Mouse (Mus musculus) C2C12 (cell line): ENCODE data around the gene Gjc1. TPM values are rescaled to one million over a fixed set of nuclear protein-coding genes. Genes with fewer than 3 reads are reported as not detected.

Experiments
- H3K27me3 ChIP-seq: one replicate; pipeline ENCODE4 v1.6.1; 2011; ENCODE audit not compliant: control insufficient read depth, insufficient read depth, insufficient read length
- H3K36me3 ChIP-seq: one replicate; pipeline ENCODE4 v1.6.1; 2011; ENCODE audit not compliant: control insufficient read depth, insufficient read depth
- H3K4me3 ChIP-seq: one replicate; pipeline ENCODE4 v1.5.1; 2011; ENCODE audit warnings: mild to moderate bottlenecking, control low read depth; ENCODE audit not compliant: poor library complexity, insufficient read depth, severe bottlenecking
- H3K79me2 ChIP-seq: one replicate; pipeline ENCODE4 v1.6.1; 2011; ENCODE audit not compliant: control insufficient read depth, insufficient read depth
- H3K79me3 ChIP-seq: one replicate; pipeline ENCODE4 v1.6.1; 2011; ENCODE audit warnings: low read depth, control low read depth
- H3ac ChIP-seq: one replicate; pipeline ENCODE3; 2011; ENCODE audit warnings: low read depth; ENCODE audit not compliant: control insufficient read depth, insufficient read length
- CEBPB ChIP-seq: IDR thresholded peaks from one replicate; pipeline ENCODE4 v1.6.1; 2011; ENCODE audit warnings: low read depth, mild to moderate bottlenecking, control low read depth, moderate library complexity
- CTCF ChIP-seq: IDR thresholded peaks from one replicate; pipeline ENCODE4 v1.5.1; 2011; ENCODE audit not compliant: control insufficient read depth, insufficient read depth, insufficient read length
- FOSL1 ChIP-seq: IDR thresholded peaks from one replicate; pipeline ENCODE4 v1.8.0; 2011; ENCODE audit warnings: mild to moderate bottlenecking, low read length; ENCODE audit not compliant: poor library complexity, insufficient read depth, severe bottlenecking
- MAX ChIP-seq: IDR thresholded peaks from one replicate; pipeline ENCODE4 v1.6.1; 2011; ENCODE audit warnings: mild to moderate bottlenecking, control low read depth
- MYOD1 ChIP-seq: IDR thresholded peaks from one replicate; pipeline ENCODE4 v1.6.1; 2011; ENCODE audit warnings: low read depth; ENCODE audit not compliant: control insufficient read depth, insufficient read length
- MYOG ChIP-seq: IDR thresholded peaks from one replicate; pipeline ENCODE4 v1.6.1; 2011; ENCODE audit not compliant: control insufficient read depth, insufficient read length; ENCODE audit errors: extremely low read depth
- USF1 ChIP-seq: IDR thresholded peaks from one replicate; pipeline ENCODE4 v1.6.1; 2011; ENCODE audit warnings: low read depth, mild to moderate bottlenecking, control low read depth, moderate library complexity
- polyA plus RNA-seq: library from polyadenylated mRNA; unstranded; fragments of >200 nt; fragmentation: generic; extraction: Trizol; gene quantifications from one replicate; pipeline ENCODE4 v1.2.1, GENCODE M21; 2012; ENCODE audit warnings: missing spikeins

Gene Gjc1
- polyA plus RNA-seq, 1 experiment = 20.7 TPM

GRCm38 (mm10) chr11:102810721-102811485, 8.6 kb downstream of the Gjc1 start:
- no peak overlapping the region for H3ac ChIP-seq
- H3K4me3 ChIP-seq = no peak overlapping the region
- peaks cover 81% of the 10 kb centered on the region for H3K79me3 ChIP-seq
- peaks cover 99% of the 10 kb centered on the region for H3K79me2 ChIP-seq
- no peaks in the 10 kb centered on the region for H3K27me3 ChIP-seq
- peaks cover 11% of the 10 kb centered on the region for H3K36me3 ChIP-seq
- peak; percentile 79 for TF ChIP-seq FOSL1
- no peak for TF ChIP-seq MYOD1

DNA sequence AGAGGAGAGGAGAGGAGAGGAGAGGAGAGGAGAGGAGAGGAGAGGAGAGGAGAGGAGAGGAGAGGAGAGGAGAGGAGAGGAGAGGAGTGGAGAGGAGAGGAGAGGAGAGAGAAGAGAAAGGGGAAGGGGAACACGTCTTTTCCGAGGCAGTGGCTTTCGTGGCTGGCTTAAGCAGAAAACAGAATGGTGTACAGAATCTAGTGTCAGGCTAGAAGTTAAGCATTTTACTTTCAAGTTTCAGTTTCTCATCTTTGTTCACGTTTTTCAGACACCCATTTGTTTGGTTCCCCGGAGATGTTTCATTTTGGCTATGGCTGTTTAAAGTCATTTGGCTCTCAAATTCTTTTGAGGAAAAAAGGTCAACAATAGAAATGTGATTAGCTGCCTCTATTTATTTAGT, 11.3 kb downstream of the Gjc1 start:
- Histone ChIP-seq H3K27me3 (no peaks in the 10 kb centered on the region), H3K79me3 (peaks cover 72% of the 10 kb centered on the region), H3K4me3 (no peak overlapping the region), H3ac (no peak overlapping the region), H3K36me3 (peaks cover 16% of the 10 kb centered on the region), H3K79me2 (peaks cover 99% of the 10 kb centered on the region)
- TF ChIP-seq CTCF = no peak
- TF ChIP-seq FOSL1 = no peak
- TF ChIP-seq USF1 = no peak
- no peak for TF ChIP-seq CEBPB
- TF ChIP-seq MYOG = no peak

GRCm38 (mm10) chr11:102803453-102803852, 16.0 kb downstream of the Gjc1 start:
- H3K79me3 ChIP-seq = peaks cover 39% of the 10 kb centered on the region
- H3K79me2 ChIP-seq = peaks cover 61% of the 10 kb centered on the region
- H3K4me3 ChIP-seq = no peak overlapping the region
- no peak overlapping the region for H3ac ChIP-seq
- H3K27me3 ChIP-seq = no peaks in the 10 kb centered on the region
- peaks cover 40% of the 10 kb centered on the region for H3K36me3 ChIP-seq
- no peak for TF ChIP-seq FOSL1
- no peak for TF ChIP-seq CTCF
- TF ChIP-seq CEBPB = no peak
- TF ChIP-seq MYOD1 = no peak
- no peak for TF ChIP-seq MYOG
- TF ChIP-seq USF1 = no peak
- TF ChIP-seq MAX = no peak

DNA sequence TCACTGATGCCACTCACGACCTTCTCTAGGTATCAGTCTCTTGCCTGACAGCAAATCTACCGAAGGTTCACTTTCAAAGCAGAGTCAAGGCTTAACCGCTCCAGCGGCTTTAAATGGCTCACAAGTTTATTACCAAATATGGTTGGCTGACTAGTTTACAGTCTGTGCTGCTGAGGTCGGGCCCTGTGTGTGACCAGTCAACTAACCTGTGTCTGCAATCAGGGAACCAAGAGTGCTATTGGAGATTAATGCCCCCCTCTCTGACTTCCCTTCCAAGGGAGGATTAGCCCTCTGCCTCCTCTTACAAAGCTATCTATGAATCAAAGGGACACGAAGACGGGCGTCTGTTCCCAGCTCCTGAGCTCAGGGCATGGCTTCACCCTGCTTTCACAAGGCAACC, 25.3 kb downstream of the Gjc1 start:
- TF ChIP-seq MYOG (no peak), MYOD1 (no peak), CEBPB (no peak), USF1 (no peak), CTCF (no peak), MAX (no peak), FOSL1 (no peak)
- Histone ChIP-seq H3ac (no peak overlapping the region), H3K4me3 (no peak overlapping the region), H3K79me2 (no peaks in the 10 kb centered on the region), H3K36me3 (peaks cover 13% of the 10 kb centered on the region), H3K27me3 (no peaks in the 10 kb centered on the region), H3K79me3 (no peaks in the 10 kb centered on the region)

GRCm38 (mm10) chr11:102791682-102792445, 27.6 kb downstream of the Gjc1 start:
- H3K4me3 ChIP-seq = no peak overlapping the region
- no peaks in the 10 kb centered on the region for H3K79me2 ChIP-seq
- no peaks in the 10 kb centered on the region for H3K36me3 ChIP-seq
- H3ac ChIP-seq = no peak overlapping the region
- H3K79me3 ChIP-seq = no peaks in the 10 kb centered on the region
- no peaks in the 10 kb centered on the region for H3K27me3 ChIP-seq
- TF ChIP-seq USF1 = no peak
- peak; percentile 32 for TF ChIP-seq MAX

DNA sequence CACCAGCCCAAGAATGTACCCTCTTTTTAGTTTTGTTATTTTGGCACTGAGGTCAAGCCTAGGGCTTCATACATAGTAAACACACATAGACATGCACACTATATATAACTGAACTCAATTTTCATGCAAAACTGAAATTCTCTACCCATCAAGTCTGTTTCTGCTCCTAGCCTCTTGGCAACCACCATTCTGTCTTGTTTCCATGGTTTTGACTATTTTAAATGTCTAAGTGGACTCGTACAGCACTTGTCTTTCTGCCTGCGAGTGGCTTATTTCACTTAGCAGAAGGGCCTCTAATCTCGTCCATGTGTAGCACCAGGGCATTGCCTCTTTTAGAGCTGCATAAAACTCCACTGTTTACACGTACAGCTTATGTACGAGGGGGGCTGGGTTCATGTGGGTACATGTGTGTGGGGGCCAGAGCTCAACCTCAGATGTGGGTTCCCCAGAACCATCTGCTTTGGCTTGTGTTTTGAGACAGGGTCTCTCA, 31.8 kb downstream of the Gjc1 start:
- Histone ChIP-seq H3K4me3 (no peak overlapping the region), H3K27me3 (no peaks in the 10 kb centered on the region), H3K36me3 (no peaks in the 10 kb centered on the region), H3K79me3 (no peaks in the 10 kb centered on the region), H3ac (no peak overlapping the region), H3K79me2 (no peaks in the 10 kb centered on the region)
- no peak for TF ChIP-seq MYOG
